In the genomic region with DNA sequence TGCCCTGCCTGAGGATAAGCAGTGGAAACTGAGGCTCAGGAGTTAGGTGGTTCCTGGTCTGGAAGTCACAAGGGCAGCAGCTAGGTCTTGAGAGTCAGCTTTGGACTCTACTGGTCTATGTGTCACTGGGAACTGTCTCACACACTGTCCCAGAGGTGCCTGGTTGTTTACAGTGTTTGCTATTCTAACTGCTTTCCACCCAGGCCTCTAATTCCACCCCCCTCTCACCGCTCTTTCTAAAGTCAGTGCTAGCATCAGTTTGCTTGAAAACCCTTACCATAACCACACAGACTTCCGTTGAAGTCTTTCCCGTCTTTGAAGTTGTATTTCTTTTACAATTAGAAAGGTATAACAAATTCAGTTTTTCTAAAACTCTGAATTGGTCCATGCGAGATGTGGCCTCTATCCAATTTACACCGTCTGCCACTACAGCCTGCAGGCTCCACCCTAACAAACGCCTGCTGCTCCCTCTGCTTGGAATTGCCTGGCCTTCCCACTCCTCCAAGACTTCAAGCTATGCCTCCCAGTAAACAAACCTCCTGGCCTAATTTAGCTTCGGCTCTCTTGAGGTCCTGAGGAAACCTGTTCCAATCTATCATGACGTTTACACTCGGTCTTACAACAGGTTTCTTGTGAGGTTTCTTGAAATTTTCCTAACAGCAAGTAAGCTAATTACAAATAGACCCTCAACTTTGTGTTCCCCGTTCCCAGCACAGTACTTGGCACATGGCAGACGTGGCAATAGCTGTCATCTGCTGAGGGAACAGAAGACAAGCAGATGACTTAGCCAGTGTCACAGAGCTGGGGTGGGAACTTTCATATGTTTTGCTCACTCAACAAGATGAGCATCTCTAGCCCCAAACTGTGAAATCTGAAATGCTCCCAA, we compare ENCODE assay signal across 11 mouse cellular contexts.
A peak's percentile ranks its signal among the peaks of the same experiment; 100 is the strongest.
DNase-seq lines count a peak whose midpoint lies in the region; ATAC-seq and TF ChIP-seq lines count a peak whose summit lies in the region.
"Had no signal": no experiment of that assay in that cellular context is flagged by ENCODE, and none has a peak within 500 bp of the region (broad histone marks: within the 10 kb centered on the region; RNA-seq: fewer than 3 reads in every experiment).

No protein-coding gene starts in this region.

- H3K27ac ChIP-seq in forebrain, embryonic 13.5 days: no peak overlapping the region
- H3K27ac ChIP-seq in forebrain, embryonic 10.5 days: no peak overlapping the region
- peak overlapping the region; percentile 62 for H3K27ac ChIP-seq in forebrain, postnatal 0 days (ENCODE audit: low read depth, low read length)
- H3K27ac ChIP-seq: embryonic facial prominence, embryonic 15.5 days; hindbrain, embryonic 15.5 days; liver, embryonic 14.5 days had no signal

- no peak overlapping the region for H3K4me2 ChIP-seq in forebrain, embryonic 13.5 days
- no peak overlapping the region for H3K4me2 ChIP-seq in forebrain, postnatal 0 days (ENCODE audit: low read depth)
- H3K4me2 ChIP-seq: hindbrain, embryonic 15.5 days had no signal

- intact Hi-C loops in heart, postnatal 25 days (cut with DNase I): no loop called here

- H3K36me3 ChIP-seq in forebrain, embryonic 13.5 days (ENCODE audit: poor library complexity, severe bottlenecking): no peaks in the 10 kb centered on the region
- H3K36me3 ChIP-seq in forebrain, embryonic 10.5 days (replicated peaks): no peaks in the 10 kb centered on the region
- H3K36me3 ChIP-seq in forebrain, postnatal 0 days (ENCODE audit: insufficient read depth): no peaks in the 10 kb centered on the region
- H3K36me3 ChIP-seq: embryonic facial prominence, embryonic 15.5 days; hindbrain, embryonic 15.5 days had no signal

- 57% methylated on average over 11 of the region's 11 CpGs for WGBS in forebrain, embryonic 13.5 days
- 68% methylated on average over 11 of the region's 11 CpGs for WGBS in forebrain, embryonic 10.5 days
- 39% methylated on average over 11 of the region's 11 CpGs for WGBS in forebrain, postnatal 0 days

- DNase-seq in forebrain, embryonic 10.5 days (ENCODE audit: extremely low spot score, low spot score): no peak
- peak; percentile 90 for DNase-seq in brain, adult 2 months (ENCODE audit: low read depth, low spot score)
- DNase-seq in forebrain, postnatal 0 days: peak; percentile 81
- DNase-seq in right cerebral cortex, postnatal 4 days: peak; percentile 29
- no peak for DNase-seq in heart, postnatal 25 days (ENCODE audit: low spot score)
- DNase-seq in heart, adult 11 months: no peak

- no peaks in the 10 kb centered on the region for H3K27me3 ChIP-seq in forebrain, embryonic 13.5 days
- H3K27me3 ChIP-seq in forebrain, embryonic 10.5 days (ENCODE audit: poor library complexity, severe bottlenecking): peaks cover 20% of the 10 kb centered on the region
- H3K27me3 ChIP-seq in forebrain, postnatal 0 days (ENCODE audit: insufficient read depth, low read length): no peaks in the 10 kb centered on the region
- H3K27me3 ChIP-seq: embryonic facial prominence, embryonic 15.5 days; hindbrain, embryonic 15.5 days had no signal

- no peaks in the 10 kb centered on the region for H3K9me3 ChIP-seq in forebrain, embryonic 13.5 days (replicated peaks)
- no peaks in the 10 kb centered on the region for H3K9me3 ChIP-seq in forebrain, embryonic 10.5 days
- no peaks in the 10 kb centered on the region for H3K9me3 ChIP-seq in forebrain, postnatal 0 days (ENCODE audit: low read length)
- H3K9me3 ChIP-seq: embryonic facial prominence, embryonic 15.5 days; hindbrain, embryonic 15.5 days had no signal

- peaks cover 8% of the 10 kb centered on the region for H3K4me1 ChIP-seq in forebrain, embryonic 13.5 days
- peaks cover 11% of the 10 kb centered on the region for H3K4me1 ChIP-seq in forebrain, embryonic 10.5 days
- peaks cover 11% of the 10 kb centered on the region; the same call in 1 of the 2 replicates for H3K4me1 ChIP-seq in forebrain, postnatal 0 days (ENCODE audit: insufficient read depth)
- H3K4me1 ChIP-seq: embryonic facial prominence, embryonic 15.5 days; hindbrain, embryonic 15.5 days had no signal

- H3K4me3 ChIP-seq in forebrain, embryonic 13.5 days: no peak overlapping the region
- H3K4me3 ChIP-seq in forebrain, embryonic 10.5 days: no peak overlapping the region
- H3K4me3 ChIP-seq in forebrain, postnatal 0 days (ENCODE audit: low read depth, low read length): no peak overlapping the region
- H3K4me3 ChIP-seq: embryonic facial prominence, embryonic 15.5 days; hindbrain, embryonic 15.5 days had no signal

- peak; percentile 71; the same call in 1 of the 2 replicates for ATAC-seq in forebrain, embryonic 13.5 days
- peak; percentile 87 for ATAC-seq in forebrain, postnatal 0 days
- ATAC-seq in megakaryocyte progenitor cell, adult 5-6 weeks (replicated peaks; ENCODE audit: poor library complexity): no peak

- TF ChIP-seq CTCF in forebrain, postnatal 0 days (IDR thresholded peaks at IDR 0.05; ENCODE audit: low read depth): no peak

- H3K9ac ChIP-seq in forebrain, embryonic 13.5 days: no peak overlapping the region
- no peak overlapping the region for H3K9ac ChIP-seq in forebrain, postnatal 0 days
- H3K9ac ChIP-seq: embryonic facial prominence, embryonic 15.5 days; hindbrain, embryonic 15.5 days; liver, embryonic 14.5 days had no signal

Comparison
In these comparisons a context has a peak if more than half of its experiments do, and no peak if none do; other contexts are left out.
1. DNase-seq: peak in brain, adult 2 months (single experiment), forebrain, postnatal 0 days (single experiment) and right cerebral cortex, postnatal 4 days (single experiment); none in forebrain, embryonic 10.5 days (single experiment), heart, postnatal 25 days (single experiment) and heart, adult 11 months (single experiment).